Mouse (Mus musculus): ENCODE data around the gene Hjurp.

The Hjurp gene

DNA sequence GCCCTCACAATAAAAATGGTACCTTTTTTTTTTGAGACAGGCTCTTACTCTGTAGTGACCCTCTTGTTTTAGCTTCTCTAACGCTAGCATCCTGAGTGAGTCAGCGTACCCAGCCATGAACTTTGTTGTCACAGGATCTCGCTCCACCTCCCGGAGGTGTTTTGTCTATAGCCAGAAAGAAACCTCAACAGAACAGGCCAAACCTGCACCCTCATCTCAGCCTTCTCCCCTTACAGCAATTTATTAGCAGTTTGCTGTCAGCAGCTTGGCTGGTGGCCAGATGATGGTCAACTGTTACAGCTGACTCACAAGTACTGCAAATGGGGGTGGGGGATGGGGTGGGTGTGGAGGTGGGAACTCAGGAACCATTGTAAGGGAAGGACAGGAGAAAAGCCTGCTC lies 15.2 kb downstream of the Hjurp start:
- DNase-seq (ENCODE audit: low read depth in 2 of 2, low spot score in 2 of 2): no peak

DNA sequence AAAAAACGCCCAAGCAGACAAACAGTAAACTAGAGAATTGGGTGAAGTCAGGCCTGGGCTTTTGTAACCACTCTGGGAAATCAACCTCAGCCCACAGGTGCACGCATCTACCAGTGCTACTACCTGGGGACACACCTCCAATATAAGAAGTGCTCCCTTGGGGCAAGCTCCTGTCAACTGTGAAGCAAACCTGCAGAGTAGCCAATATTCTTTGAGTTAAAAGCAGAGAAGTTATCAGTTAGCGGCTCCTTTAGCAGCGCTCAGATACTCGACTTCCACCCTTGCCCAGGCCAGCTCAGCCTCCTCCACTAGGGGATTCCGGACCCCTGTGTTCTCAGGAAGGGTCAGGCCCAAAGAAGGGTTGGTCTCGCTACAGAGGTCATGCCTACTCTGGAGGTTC lies 15.7 kb downstream of the Hjurp start:
- DNase-seq (ENCODE audit: low read depth in 2 of 2, low spot score in 2 of 2): no peak

DNA sequence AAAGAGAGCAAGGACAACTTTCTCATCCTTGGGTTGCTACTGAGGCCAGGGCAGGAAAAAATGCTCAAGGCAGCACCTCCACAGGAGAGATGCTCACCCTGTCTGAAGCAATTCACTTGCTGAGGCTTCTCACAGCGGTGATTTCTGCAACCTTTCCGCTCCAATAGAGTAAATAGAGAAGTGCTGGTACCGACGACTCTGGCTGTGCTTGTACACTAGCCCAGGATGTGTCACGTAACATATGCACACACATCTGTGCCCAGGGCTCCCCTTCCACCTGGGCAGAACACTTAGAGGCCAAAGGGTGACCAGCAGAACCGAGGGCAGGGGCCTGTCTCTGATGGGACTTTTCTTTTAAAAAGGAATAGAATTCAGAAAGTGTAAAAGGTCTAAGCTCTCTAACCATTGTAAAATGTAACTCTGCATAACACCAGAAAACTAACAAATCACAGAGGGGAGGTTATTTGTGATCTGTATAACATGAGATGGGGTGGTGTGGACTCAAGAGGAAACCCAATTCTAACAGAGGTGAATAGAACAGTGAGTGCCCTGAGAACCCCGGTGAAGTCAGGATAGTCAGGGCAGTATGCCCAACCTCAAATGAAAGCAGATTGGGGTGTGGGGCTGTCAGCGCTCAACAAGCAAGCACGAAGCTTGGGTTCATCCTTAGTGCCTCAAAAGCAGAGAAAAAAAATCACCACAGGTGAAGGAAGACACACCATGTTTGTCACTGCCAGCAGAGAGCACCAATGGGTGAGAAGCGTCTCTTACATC lies 16.6 kb downstream of the Hjurp start:
- no peak for DNase-seq (ENCODE audit: low read depth in 2 of 2, low spot score in 2 of 2)

DNA sequence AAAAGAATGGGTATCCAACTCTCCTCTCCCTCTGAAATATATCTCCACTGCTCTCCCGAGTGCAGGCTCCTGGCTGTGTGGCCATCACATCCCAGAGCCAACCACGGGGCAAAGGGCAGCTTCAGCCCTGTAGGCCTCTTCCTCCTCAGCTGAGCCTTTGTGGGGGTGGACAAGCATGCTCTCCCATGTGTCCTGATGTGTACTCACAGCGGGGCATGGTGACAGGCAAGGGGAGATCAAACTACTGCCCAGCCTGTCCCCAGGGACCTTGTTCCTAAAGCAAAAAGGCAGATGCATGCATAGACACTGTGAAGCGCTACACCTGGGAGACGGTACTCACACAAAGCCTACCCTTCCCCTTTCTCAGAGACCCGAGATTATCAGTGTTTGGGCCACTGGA lies 17.3 kb downstream of the Hjurp start:
- DNase-seq (ENCODE audit: low read depth in 2 of 2, low spot score in 2 of 2): no peak

DNA sequence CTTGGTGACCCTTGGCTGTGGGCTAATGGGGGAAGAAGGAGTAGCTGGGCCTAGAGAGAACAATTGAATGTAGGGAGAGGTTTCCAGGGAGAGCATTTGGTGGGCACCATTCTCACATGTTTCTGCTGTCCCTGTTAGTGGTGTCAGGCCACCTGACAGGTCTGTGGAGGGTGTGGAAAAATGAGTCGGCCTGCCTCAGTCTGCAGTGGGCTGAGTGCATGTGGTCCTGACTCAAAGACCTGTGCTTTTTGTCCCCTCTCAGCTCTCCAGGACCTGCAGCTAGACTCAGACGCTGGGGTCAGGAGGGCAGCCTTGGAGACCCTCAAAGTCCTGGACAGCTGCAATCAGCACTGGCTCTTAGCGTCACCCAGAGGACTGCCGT lies 17.8 kb downstream of the Hjurp start:
- DNase-seq (ENCODE audit: low read depth in 2 of 2, low spot score in 2 of 2): no peak

DNA sequence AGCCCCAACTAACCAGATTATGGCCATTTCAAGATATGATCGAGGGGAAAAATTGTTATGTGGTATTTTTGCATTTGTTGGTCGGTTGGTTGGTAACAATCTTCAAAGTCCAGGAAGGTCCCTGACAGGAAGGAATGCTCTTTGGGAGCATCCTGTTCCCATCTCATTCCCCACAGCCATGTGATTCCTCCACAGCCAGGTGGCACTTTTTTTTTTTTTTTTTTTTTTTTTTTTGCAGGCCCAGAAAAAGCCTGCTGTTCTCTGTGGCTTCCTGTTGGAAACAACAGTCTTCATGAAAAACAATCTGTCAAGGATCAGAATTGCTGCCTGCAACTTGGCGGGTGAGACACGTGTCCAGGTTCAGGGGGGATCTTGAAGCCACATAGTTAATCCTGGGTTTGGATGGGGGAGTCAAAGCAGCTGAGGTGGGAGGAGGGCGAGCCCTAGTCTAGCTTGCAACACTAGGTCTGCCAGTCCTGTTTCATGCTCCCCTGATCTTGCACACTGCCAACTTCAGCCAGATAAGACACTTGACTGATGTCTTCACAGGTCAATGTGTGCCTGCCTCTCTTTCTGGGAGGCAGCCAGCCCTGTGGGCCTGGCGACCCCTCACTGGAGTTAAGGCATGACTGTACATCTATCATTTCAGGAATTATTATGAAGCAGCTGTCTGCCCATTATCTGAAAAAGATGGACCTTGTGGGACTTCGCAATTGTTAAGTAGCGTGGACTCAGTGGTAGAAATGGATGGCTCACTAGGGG lies 18.4 kb downstream of the Hjurp start:
- DNase-seq (ENCODE audit: low read depth in 2 of 2, low spot score in 2 of 2): no peak

DNA sequence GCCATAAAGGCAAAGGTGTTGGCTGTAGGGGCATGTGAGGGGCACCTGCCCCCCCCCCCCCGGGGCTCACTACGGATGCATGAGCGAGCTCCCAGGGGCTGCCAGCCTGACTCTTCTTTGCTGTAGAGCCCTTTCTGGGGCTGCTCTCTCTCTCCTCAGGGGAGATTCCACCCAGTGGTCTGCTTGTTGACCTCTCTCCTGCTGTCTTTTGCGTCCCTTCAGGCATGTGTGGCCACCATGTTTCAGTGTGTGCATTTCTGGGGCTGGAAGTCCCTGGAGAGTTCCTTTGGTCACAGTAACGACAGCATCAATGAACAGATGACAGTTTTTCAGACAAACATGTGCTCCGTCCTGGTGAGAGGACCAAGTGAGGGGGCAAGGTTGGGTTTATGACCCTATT lies 19.1 kb downstream of the Hjurp start:
- DNase-seq (ENCODE audit: low read depth in 2 of 2, low spot score in 2 of 2): no peak

DNA sequence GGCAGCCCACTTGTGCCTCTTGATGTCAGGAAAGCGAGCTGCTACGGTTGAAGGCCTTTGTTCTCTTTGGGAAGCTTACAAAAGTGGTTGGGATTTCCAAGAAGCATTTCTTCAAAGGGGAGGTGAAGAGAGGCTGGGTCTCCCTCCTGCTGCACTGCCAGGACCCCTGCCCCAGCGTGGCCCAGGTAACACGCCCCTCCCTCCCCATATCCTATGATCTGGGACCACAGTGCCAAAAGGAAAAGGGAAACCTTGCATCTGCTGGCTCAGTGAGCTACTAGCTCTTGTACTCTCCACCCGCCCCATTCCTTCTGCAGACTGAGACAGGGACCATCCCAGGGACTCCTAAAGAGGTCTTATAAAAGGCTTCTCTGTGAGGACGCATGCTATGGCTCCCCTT lies 19.8 kb downstream of the Hjurp start:
- DNase-seq (ENCODE audit: low read depth in 2 of 2, low spot score in 2 of 2): no peak

DNA sequence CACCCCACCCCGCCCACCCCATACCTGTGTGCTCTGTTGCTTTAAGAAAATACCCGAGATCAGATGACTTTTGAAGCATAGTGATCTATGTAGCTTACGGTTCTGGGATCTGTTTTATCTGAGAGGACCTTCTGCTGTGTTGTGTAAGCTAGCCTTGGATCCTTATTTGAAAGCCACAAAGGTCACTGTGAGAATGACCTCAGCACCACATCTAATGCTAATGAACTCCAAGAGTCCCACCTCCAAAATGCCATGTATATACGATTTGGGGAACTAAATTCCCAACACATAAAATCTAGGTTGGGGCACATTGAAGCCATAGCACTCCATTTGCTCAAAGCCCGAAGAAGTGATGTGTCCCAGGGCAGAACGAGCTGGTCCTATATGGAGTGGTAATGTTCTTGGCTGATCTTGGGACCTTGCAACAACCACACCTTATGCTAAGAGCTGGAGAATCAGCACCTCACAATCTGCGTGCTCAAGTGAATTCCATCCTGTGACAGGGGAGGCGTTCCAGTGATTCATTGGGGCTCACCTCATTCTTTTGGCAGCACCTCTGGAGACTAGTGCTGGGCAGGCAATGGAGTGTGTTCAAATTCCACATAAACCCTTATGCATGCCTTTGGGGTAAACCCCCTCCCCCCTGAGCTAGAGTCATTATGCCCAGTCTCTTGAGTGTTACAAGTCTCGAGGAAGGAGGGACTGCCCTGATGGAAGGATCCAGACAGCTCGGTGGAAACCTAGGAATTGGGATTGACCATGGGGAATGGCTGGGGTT lies 20.4 kb downstream of the Hjurp start:
- no peak for DNase-seq (ENCODE audit: low read depth in 2 of 2, low spot score in 2 of 2)

DNA sequence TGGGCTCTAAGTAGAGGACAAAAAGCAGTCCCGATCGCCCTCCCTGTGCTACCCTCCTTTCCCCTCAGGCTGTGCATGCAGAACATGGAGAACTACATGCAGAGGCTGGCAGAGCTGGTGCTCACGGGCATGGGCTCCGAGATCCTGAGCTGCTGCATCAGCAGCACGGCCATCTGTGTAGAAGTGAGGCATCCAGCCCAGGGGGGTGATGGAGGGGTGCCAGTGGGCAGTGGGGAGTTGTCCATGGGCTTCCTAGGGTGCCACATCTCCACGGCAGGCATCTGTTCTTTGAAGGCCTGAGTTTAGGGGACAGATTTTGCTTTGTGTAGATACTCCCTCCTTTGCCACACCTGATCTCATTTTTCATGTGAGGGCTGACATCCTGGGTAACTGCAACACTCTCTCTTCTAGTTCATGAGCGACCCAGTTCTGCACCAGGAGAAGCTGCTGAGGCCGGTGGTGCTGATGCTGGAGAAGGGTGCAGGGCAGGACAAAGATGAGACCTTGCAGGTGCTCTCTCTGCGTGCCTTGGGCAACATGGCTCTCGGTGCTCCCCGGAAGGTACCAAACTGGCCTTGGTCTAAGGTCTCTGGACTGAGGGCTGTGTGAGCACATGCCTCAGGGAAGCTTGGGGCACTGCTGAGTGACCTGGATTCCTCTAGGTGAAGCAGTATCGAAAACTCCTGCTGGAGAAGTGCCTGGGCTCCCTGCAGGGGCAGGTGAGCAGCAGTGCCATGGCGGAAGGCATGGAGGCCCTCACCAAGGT lies 21.3 kb downstream of the Hjurp start:
- DNase-seq (ENCODE audit: low read depth in 2 of 2, low spot score in 2 of 2): no peak

DNA sequence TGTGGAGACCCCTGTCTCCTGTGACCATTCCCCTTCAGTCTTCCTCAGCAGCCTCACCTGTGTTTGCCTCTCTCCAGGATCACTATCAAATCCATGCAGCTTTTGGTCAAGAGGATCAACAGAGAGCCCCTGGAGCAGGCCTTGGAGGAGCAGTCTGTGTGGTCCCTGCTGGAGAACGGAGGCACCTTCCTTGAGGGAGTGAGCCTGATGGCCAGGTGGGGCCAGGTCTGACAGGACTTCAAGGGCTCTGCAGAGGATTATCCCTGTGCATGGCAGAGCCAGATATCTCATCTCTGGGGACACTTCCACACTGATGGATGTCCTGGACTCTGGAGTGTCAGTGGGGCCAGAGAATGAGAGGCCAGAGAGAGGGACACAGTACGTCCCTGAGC lies 22.0 kb downstream of the Hjurp start:
- DNase-seq (ENCODE audit: low read depth in 2 of 2, low spot score in 2 of 2): no peak

DNA sequence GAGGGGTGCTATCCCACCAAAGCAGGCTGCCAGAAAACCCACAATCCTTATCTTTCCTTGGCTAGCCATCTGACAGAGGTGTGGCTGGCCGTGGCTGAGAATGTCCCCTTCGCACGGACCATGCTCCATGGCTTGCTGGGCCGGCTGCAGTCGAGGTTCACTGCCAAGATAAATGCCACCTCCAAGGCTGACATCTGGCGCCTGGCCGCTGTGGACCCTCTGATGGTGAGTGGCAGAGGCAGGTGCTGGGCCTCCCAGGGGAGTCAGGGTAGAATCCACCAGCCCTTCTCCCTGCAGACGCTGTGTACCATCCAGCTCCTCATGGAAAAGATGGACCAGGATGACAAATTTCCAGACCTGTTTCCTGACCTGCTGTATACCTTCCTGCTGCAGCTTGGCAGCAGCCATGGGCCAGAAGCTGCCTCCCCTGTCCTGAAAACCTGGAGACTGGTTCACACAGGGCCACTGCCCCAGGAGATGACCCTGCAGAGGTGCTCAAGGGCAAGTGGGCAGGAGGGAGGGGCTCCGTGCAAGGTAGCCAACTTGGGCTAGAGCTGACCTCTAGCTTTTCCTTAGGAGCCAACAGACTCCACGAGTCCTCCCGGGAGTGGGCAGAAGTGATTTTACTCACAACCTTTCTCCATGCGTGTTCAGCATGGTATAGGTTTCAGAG lies 22.5 kb downstream of the Hjurp start:
- DNase-seq (ENCODE audit: low read depth in 2 of 2, low spot score in 2 of 2): no peak

DNA sequence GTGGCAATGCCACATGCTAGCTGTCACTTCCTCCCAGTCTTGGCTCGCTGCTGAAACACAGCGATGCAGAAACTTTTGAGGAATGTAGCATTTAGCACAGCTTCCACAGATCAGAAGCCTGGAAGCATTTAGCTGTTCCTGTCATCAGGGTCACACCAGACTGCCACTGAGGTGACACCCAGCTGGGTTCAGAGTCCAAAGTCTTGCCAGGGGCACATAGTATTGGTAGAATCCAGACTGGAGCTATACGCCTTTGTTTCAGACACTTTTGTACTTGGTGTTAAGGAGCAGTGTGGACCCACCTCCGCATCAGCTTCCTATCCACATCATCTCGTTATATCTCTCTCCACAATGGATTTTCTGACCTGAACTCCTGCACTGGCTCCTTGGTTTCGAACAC lies 23.9 kb downstream of the Hjurp start:
- no peak for DNase-seq (ENCODE audit: low read depth in 2 of 2, low spot score in 2 of 2)

DNA sequence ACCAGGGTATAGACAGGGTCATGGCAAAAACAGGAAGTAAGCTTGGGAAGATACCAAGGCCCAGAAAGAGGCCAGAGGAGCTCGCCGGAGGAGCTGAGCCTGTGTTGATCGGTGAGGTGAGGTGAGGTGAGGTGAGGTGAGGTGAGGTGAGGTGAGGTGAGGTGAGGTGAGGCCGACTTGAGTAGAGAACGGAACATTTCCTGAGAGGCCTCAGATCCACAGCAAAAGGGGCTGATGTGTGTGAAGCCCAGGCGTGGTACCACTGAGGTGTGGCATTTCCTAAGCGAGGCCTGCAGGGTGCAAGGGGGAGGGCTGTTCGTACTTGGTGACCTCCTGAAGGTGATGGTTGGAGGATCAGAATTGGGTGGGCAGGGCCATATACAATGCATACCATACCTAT lies 24.3 kb downstream of the Hjurp start:
- DNase-seq (ENCODE audit: low read depth in 2 of 2, low spot score in 2 of 2): no peak

DNA sequence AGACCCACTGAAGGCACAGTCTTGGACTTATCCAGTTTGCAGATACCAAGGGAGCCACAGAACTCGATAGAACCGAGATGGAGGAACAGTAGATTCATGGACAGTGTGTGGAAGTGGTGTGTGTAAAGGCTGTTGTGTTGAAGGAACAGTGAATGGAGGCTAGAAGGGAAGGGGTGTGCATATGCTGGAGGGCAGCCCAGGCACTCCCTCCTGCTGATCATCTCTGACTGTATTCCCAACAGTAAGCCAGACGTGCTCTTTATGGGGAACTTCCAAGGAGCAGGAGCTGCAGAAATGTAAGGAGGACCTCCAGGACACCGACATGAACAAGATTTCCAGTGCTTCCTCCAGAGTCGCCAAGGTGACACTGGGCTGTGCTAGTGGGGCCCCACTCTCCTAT lies 27.4 kb downstream of the Hjurp start:
- DNase-seq (ENCODE audit: low read depth in 2 of 2, low spot score in 2 of 2): no peak

DNA sequence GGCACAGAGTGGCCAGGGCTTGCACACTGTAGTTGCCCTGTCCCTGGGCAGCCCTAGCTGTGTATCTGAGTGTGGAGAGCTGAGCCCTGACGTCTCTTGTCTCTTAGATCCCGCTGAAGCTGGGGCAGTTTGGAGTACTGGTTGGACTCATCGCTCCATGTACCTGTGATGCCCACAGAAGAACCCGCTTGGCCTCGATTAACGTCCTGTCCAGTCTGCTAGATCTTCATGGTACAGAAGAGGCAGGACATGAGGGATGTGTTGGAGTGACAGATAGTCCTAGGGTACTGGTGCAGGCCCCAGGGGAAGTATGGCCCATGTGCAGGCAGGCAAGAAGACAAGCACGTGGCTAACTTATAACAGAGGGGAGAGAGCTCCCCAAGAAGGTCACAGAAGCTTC lies 27.8 kb downstream of the Hjurp start:
- no peak for DNase-seq (ENCODE audit: low read depth in 2 of 2, low spot score in 2 of 2)

DNA sequence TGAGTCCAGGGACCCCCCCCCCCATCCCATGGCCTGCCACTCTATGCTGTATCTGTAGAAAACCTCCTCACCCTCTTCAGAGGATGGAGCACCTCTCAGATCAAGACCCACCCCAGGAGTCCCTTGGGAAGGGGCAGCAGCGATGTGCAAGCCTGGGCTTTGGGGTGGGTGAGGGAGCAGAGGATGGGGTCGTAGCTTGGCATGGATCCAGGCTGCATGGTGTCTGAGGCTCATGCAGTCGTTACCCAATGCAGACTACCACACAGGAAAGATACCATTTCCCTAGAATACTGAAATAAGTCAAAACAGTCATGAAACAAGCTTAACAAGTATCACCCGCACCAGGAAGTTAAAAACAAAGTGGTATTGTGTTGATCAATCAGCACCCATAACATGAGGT lies 28.8 kb downstream of the Hjurp start:
- DNase-seq (ENCODE audit: low read depth in 2 of 2, low spot score in 2 of 2): no peak

DNA sequence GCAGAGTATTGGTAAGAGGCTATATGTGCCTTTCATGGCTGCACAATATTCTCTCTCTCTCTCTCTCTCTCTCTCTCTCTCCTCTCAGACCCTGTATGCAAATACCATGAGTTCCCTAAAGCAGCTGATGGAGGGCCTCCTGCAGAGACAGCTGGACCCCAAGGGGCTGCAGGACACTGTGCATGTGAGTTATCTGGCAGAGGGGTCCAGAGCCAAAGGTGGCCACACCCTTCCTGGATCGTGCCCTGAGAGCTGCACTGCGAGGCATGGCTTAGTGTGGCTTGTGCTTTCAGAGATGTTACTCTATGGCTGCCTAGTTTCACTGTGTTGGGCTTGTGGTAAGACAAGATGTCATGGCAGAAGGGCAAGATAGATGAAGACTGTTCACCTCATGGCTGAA lies 29.8 kb downstream of the Hjurp start:
- DNase-seq (ENCODE audit: low read depth in 2 of 2, low spot score in 2 of 2): no peak

DNA sequence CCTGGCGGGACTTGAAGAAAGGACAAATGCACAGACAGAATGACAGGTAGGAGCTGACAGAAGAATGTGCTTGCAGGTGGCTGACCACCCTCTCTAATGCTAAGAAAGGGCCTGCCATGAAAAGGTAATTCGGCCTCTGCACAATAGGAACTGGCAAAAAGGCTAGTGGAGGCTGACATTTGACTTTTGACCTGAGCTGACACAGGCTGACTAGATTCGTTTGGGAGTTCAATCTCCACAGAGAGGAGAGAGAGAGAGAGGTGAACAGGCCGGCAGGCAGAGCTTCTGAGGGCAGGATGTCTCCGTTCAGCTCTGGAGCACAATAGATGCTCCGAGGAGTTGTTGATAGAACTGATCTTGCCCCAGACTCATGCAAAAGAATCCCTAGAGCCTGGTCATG lies 31.0 kb downstream of the Hjurp start:
- no peak for DNase-seq (ENCODE audit: low read depth in 2 of 2, low spot score in 2 of 2)

DNA sequence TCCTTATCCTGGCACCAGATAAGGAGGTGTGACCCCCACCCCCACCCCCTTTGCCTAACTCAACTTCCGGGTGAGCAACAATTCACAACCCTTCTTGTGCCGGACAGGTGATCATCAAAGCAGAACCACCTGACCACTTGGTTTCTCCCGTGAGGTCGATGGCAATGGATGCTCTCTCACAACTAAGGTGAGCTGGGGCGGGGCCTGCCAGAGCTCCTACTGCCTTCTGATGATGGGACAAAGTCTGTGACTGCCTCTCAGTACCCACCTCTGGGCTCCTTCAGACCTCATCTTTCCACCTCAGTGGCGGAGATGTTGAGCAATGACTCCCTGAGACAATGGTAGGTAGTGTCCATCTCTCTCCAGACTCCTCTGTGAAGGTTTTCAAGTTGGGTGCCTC lies 31.6 kb downstream of the Hjurp start:
- DNase-seq (ENCODE audit: low read depth in 2 of 2, low spot score in 2 of 2): no peak

DNA sequence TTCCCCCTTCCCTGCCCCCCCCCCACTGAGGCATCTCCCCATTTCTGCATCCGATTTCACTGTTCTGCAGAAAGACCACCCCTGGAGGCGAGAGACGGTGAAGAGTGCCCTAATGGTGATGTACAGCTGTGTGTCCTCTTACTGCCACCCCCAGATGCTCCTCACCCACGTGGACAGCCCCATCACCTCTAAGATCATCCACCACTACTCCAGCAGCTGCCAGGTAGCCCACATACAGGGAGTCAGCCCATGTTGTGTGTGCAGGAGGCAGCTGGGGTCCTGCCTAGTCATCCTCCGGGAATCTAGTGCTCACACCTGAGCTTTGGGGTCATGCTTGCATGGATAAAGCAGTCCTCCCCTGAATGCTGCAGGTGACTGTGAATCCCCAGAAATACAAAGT lies 33.6 kb downstream of the Hjurp start:
- no peak for DNase-seq (ENCODE audit: low read depth in 2 of 2, low spot score in 2 of 2)

Data from CD8-positive naive resting alpha-beta T cell, adult 2 months (primary cell).